Mouse (Mus musculus): ENCODE data around the gene Gm4303. TPM values are rescaled to one million over a fixed set of nuclear protein-coding genes. Genes with fewer than 3 reads are reported as not detected.
"Not testable (repeated sequence)": the region's sequence is repeated elsewhere in the genome, so short reads cannot be mapped to it uniquely, and the experiment has no call there.

Gm4303 gene
- polyA plus RNA-seq (2015; fragmentation: Nextera tagmentation; extraction: Ambion mirVana): not detected in 2 replicates

DNA sequence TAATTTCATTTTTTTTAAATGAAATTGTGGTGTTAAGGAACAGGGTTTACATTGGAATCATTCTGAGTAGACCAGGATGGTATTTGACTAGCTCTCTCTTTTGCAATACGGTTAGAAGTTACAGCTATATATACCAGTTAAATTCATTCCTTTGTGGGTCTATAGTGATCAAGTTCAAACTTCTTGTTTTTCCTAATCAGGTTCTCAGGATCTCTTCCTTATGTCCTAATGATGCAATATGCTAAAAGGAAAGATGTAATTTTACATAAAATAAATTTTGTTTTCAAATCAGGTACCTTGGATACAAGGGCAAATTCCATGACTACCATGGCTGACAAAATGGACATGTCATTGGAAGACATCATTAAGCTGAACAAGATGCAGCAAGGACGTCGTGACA, at the start of gene Gm4303:
Gene Gm4303 (plus strand): TSS at position 301 of the 400 bp plus-strand sequence.
- no CpG with 5 or more reads among the region's 3 CpGs for WGBS (ENCODE audit: insufficient replicate concordance)

DNA sequence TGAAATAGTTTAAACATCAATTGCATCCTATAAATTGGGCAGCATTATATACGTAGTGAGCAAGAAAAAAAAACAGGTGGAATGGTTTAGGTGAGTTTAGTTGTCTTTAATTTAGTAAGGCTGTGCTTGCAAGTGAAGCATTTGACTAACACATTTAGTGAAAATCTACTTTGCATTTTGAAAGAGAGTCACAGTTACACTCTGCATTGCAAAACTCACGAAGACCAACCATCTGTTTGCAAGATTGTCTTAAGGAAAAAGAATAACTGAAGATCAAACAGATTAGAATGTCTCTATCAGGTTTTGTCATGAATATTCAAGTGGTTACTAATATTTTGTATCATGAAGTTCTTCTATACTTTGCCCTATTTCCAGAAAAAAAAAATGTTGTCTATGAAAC, 49.7 kb upstream of the Gm4303 start:
- 61% methylated on average over 2 of the region's 2 CpGs for WGBS (ENCODE audit: insufficient replicate concordance)
- TF ChIP-seq CTCF (IDR thresholded peaks at IDR 0.05; ENCODE audit: low read depth) (no peak), EP300 (IDR thresholded peaks at IDR 0.05; ENCODE audit: low read depth) (no peak)
- ATAC-seq (no peak), DNase-seq (no peak)
- Histone ChIP-seq H3K4me1 (ENCODE audit: insufficient read depth) (no peaks in the 10 kb centered on the region), H3K4me3 (ENCODE audit: low read depth, low read length) (no peak overlapping the region), H3K9me3 (ENCODE audit: low read length) (no peaks in the 10 kb centered on the region), H3K27ac (ENCODE audit: low read depth) (no peak overlapping the region), H3K27me3 (ENCODE audit: insufficient read depth, low read length) (no peaks in the 10 kb centered on the region), H3K36me3 (replicated peaks; ENCODE audit: insufficient read depth, low read length) (no peaks in the 10 kb centered on the region), H3K4me2 (ENCODE audit: low read depth, low read length) (no peak overlapping the region), H3K9ac (replicated peaks) (no peak overlapping the region)

More for the DNA sequence above, at the start of gene Gm4303:
- not testable (repeated sequence) for H3K36me3 ChIP-seq (replicated peaks; ENCODE audit: insufficient read depth, low read length); H3K4me2 ChIP-seq (ENCODE audit: low read depth, low read length); H3K4me1 ChIP-seq (ENCODE audit: insufficient read depth); H3K27ac ChIP-seq (ENCODE audit: low read depth); H3K4me3 ChIP-seq (ENCODE audit: low read depth, low read length); ATAC-seq; DNase-seq; H3K9me3 ChIP-seq (ENCODE audit: low read length); H3K9ac ChIP-seq (replicated peaks); H3K27me3 ChIP-seq (ENCODE audit: insufficient read depth, low read length)

DNA sequence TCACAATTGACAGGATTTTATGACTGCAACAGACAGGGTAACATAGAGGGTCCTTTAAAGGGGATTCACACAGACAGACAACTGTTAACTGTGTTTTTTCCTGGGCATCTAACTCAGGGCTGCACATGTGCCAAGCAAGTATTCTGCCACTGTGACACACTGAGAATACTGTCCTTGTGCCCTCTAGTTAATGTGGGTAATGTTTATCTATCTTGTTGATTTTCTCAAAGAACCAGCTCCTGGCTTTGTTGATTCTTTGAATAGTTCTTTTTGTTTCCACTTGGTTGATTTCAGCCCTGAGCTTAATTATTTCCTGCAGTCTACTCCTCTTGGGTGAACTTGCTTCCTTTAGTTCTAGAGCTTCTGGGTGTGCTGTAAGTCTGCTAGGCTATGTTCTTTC, 45.7 kb upstream of the Gm4303 start:
- not testable (repeated sequence) for H3K27me3 ChIP-seq (ENCODE audit: insufficient read depth, low read length); DNase-seq; H3K27ac ChIP-seq (ENCODE audit: low read depth); H3K4me3 ChIP-seq (ENCODE audit: low read depth, low read length); H3K4me1 ChIP-seq (ENCODE audit: insufficient read depth); H3K9ac ChIP-seq (replicated peaks); H3K9me3 ChIP-seq (ENCODE audit: low read length); H3K4me2 ChIP-seq (ENCODE audit: low read depth, low read length); H3K36me3 ChIP-seq (replicated peaks; ENCODE audit: insufficient read depth, low read length); ATAC-seq

DNA sequence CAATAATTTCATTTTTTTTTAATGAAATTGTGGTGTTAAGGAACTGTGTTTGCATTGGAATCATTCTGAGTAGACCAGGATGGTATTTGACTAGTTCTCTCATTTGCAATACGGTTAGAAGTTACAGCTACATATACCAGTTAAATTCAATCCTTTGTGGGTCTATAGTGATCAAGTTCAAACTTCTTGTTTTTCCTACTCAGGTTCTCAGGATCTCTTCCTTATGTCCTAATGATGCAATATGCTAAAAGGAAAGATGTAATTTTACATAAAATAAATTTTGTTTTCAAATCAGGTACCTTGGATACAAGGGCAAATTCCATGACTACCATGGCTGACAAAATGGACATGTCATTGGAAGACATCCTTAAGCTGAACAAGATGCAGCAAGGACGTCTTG, 10.4 kb upstream of the Gm4303 start, which contains the start of gene Gm4301:
Gene Gm4301 (plus strand): TSS at position 301 of the 400 bp plus-strand sequence.
- not testable (repeated sequence) for H3K27me3 ChIP-seq (ENCODE audit: insufficient read depth, low read length); H3K27ac ChIP-seq (ENCODE audit: low read depth); H3K9ac ChIP-seq (replicated peaks); H3K4me3 ChIP-seq (ENCODE audit: low read depth, low read length); ATAC-seq; H3K4me2 ChIP-seq (ENCODE audit: low read depth, low read length); DNase-seq; H3K36me3 ChIP-seq (replicated peaks; ENCODE audit: insufficient read depth, low read length); H3K9me3 ChIP-seq (ENCODE audit: low read length); H3K4me1 ChIP-seq (ENCODE audit: insufficient read depth)
- WGBS (ENCODE audit: insufficient replicate concordance): no CpG with 5 or more reads among the region's 2 CpGs

DNA sequence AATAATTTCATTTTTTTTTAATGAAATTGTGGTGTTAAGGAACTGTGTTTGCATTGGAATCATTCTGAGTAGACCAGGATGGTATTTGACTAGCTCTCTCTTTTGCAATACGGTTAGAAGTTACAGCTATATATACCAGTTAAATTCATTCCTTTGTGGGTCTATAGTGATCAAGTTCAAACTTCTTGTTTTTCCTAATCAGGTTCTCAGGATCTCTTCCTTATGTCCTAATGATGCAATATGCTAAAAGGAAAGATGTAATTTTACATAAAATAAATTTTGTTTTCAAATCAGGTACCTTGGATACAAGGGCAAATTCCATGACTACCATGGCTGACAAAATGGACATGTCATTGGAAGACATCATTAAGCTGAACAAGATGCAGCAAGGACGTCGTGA, 5.2 kb upstream of the Gm4303 start, which contains the start of gene Gm4302:
Gene Gm4302 (plus strand): TSS at position 301 of the 400 bp plus-strand sequence.
- not testable (repeated sequence) for H3K4me1 ChIP-seq (ENCODE audit: insufficient read depth); H3K27ac ChIP-seq (ENCODE audit: low read depth); H3K36me3 ChIP-seq (replicated peaks; ENCODE audit: insufficient read depth, low read length); H3K9ac ChIP-seq (replicated peaks); DNase-seq; H3K27me3 ChIP-seq (ENCODE audit: insufficient read depth, low read length); H3K9me3 ChIP-seq (ENCODE audit: low read length); ATAC-seq; H3K4me3 ChIP-seq (ENCODE audit: low read depth, low read length); H3K4me2 ChIP-seq (ENCODE audit: low read depth, low read length)
- WGBS (ENCODE audit: insufficient replicate concordance): no CpG with 5 or more reads among the region's 3 CpGs

DNA sequence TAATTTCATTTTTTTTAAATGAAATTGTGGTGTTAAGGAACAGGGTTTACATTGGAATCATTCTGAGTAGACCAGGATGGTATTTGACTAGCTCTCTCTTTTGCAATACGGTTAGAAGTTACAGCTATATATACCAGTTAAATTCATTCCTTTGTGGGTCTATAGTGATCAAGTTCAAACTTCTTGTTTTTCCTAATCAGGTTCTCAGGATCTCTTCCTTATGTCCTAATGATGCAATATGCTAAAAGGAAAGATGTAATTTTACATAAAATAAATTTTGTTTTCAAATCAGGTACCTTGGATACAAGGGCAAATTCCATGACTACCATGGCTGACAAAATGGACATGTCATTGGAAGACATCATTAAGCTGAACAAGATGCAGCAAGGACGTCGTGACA, 5.0 kb downstream of the Gm4303 start, which contains the start of gene Gm4305:
Gene Gm4305 (plus strand): TSS at position 301 of the 400 bp plus-strand sequence.
- not testable (repeated sequence) for H3K9me3 ChIP-seq (ENCODE audit: low read length); H3K4me1 ChIP-seq (ENCODE audit: insufficient read depth); H3K4me3 ChIP-seq (ENCODE audit: low read depth, low read length); H3K36me3 ChIP-seq (replicated peaks; ENCODE audit: insufficient read depth, low read length); H3K27me3 ChIP-seq (ENCODE audit: insufficient read depth, low read length); ATAC-seq; DNase-seq; H3K4me2 ChIP-seq (ENCODE audit: low read depth, low read length); H3K27ac ChIP-seq (ENCODE audit: low read depth); H3K9ac ChIP-seq (replicated peaks)
- WGBS (ENCODE audit: insufficient replicate concordance): no CpG with 5 or more reads among the region's 3 CpGs

DNA sequence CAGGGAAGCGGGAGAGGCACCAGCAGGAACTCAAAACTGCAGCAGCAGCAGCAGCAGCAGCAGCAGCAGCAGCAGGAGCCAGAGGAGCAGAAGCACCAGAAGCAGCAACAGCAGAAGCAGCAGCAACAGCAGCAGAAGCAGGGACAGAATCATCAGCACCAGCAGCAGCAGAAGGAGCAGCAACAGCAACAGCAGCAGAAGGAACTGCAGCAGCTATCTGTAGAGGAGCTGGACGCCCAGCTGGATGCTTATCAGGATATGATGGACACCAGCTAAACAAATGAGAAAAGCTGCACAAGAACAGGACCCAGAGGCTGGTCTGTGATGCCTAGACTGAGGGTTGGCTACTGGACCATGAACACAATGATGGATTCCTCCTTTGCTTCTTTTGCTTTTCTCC, 11.1 kb downstream of the Gm4303 start:
- not testable (repeated sequence) for H3K27me3 ChIP-seq (ENCODE audit: insufficient read depth, low read length); ATAC-seq; H3K9ac ChIP-seq (replicated peaks); H3K4me1 ChIP-seq (ENCODE audit: insufficient read depth); H3K4me3 ChIP-seq (ENCODE audit: low read depth, low read length); DNase-seq; H3K27ac ChIP-seq (ENCODE audit: low read depth); H3K4me2 ChIP-seq (ENCODE audit: low read depth, low read length); H3K36me3 ChIP-seq (replicated peaks; ENCODE audit: insufficient read depth, low read length); H3K9me3 ChIP-seq (ENCODE audit: low read length)
- WGBS (ENCODE audit: insufficient replicate concordance): 33% methylated on average over 1 of the region's 2 CpGs

DNA sequence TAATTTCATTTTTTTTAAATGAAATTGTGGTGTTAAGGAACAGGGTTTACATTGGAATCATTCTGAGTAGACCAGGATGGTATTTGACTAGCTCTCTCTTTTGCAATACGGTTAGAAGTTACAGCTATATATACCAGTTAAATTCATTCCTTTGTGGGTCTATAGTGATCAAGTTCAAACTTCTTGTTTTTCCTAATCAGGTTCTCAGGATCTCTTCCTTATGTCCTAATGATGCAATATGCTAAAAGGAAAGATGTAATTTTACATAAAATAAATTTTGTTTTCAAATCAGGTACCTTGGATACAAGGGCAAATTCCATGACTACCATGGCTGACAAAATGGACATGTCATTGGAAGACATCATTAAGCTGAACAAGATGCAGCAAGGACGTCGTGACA, 15.3 kb downstream of the Gm4303 start, which contains the start of gene Gm4307:
Gene Gm4307 (plus strand): TSS at position 301 of the 400 bp plus-strand sequence.
- not testable (repeated sequence) for H3K4me1 ChIP-seq (ENCODE audit: insufficient read depth); DNase-seq; H3K9ac ChIP-seq (replicated peaks); ATAC-seq; H3K9me3 ChIP-seq (ENCODE audit: low read length); H3K36me3 ChIP-seq (replicated peaks; ENCODE audit: insufficient read depth, low read length); H3K27ac ChIP-seq (ENCODE audit: low read depth); H3K27me3 ChIP-seq (ENCODE audit: insufficient read depth, low read length); H3K4me2 ChIP-seq (ENCODE audit: low read depth, low read length); H3K4me3 ChIP-seq (ENCODE audit: low read depth, low read length)
- WGBS (ENCODE audit: insufficient replicate concordance): no CpG with 5 or more reads among the region's 3 CpGs

DNA sequence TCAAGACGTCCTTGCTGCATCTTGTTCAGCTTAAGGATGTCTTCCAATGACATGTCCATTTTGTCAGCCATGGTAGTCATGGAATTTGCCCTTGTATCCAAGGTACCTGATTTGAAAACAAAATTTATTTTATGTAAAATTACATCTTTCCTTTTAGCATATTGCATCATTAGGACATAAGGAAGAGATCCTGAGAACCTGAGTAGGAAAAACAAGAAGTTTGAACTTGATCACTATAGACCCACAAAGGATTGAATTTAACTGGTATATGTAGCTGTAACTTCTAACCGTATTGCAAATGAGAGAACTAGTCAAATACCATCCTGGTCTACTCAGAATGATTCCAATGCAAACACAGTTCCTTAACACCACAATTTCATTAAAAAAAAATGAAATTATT, 36.7 kb downstream of the Gm4303 start, which contains the start of gene Gm4312:
Gene Gm4312 (minus strand): TSS at position 101 of the 400 bp plus-strand sequence.
- not testable (repeated sequence) for H3K36me3 ChIP-seq (replicated peaks; ENCODE audit: insufficient read depth, low read length); H3K9ac ChIP-seq (replicated peaks); H3K9me3 ChIP-seq (ENCODE audit: low read length); H3K27ac ChIP-seq (ENCODE audit: low read depth); H3K27me3 ChIP-seq (ENCODE audit: insufficient read depth, low read length); ATAC-seq; H3K4me1 ChIP-seq (ENCODE audit: insufficient read depth); DNase-seq; H3K4me2 ChIP-seq (ENCODE audit: low read depth, low read length); H3K4me3 ChIP-seq (ENCODE audit: low read depth, low read length)
- no CpG with 5 or more reads among the region's 2 CpGs for WGBS (ENCODE audit: insufficient replicate concordance)
